Mouse (Mus musculus) midbrain, embryonic 11.5 days (tissue): ENCODE measurements at regions not wholly inside any gene's neighbourhood (a gene's known extent, or its start where the extent isn't known, plus 50 kb on each side); places are given as distances from the start of the nearest gene placed in this dataset.

Experiments
- ATAC-seq: fragments of 200-750 bp; cut with Nextera tagmentation; 2 replicates; pipeline ENCODE4 v1.8.0; 2017; ENCODE audit warnings: moderate TSS enrichment, moderate library complexity; ENCODE audit not compliant: low FRiP score
- DNase-seq: peaks from one replicate; pipeline ENCODE4 v3.0.0; 2015; ENCODE audit warnings: low spot score; ENCODE audit errors: missing footprints
- H3K27ac ChIP-seq: fragments of 300-500 bp; sonication (generic); 2 replicates; pipeline ENCODE4 v1.5.1; 2014; ENCODE audit warnings: low read depth, low read length
- H3K27me3 ChIP-seq: fragments of 300-500 bp; sonication (generic); 2 replicates; pipeline ENCODE4 v1.6.1; 2014; ENCODE audit warnings: mild to moderate bottlenecking, low read length, moderate library complexity, mixed read lengths; ENCODE audit not compliant: control insufficient read depth, insufficient read depth
- H3K36me3 ChIP-seq: fragments of 300-500 bp; sonication (generic); 2 replicates; pipeline ENCODE4 v1.6.1; 2014; ENCODE audit warnings: mild to moderate bottlenecking, low read length, moderate library complexity, mixed read lengths; ENCODE audit not compliant: control insufficient read depth, insufficient read depth
- H3K4me1 ChIP-seq: fragments of 300-500 bp; sonication (generic); 2 replicates; pipeline ENCODE4 v1.6.1; 2014; ENCODE audit warnings: low read length; ENCODE audit not compliant: control insufficient read depth, insufficient read depth
- H3K4me2 ChIP-seq: fragments of 300-500 bp; sonication (generic); 2 replicates; pipeline ENCODE4 v1.6.1; 2014; ENCODE audit warnings: mild to moderate bottlenecking, moderate library complexity
- H3K4me3 ChIP-seq: fragments of 300-500 bp; sonication (generic); 2 replicates; pipeline ENCODE4 v1.5.1; 2014; ENCODE audit warnings: low read depth, low read length
- H3K9ac ChIP-seq: fragments of 300-500 bp; sonication (generic); 2 replicates; pipeline ENCODE4 v1.6.1; 2014; ENCODE audit warnings: low read length
- H3K9me3 ChIP-seq: fragments of 300-500 bp; sonication (generic); 2 replicates; pipeline ENCODE4 v1.6.1; 2016; ENCODE audit warnings: low read length; ENCODE audit not compliant: control insufficient read depth
- WGBS: fragments of 180-500 bp; shearing (Covaris S2); extraction: QIAGEN DNeasy Blood & Tissue Kit; methylation state at CpG from one replicate; pipeline ENCODE4 v1.1.7; 2014; 5-methylcytosine and 5-hydroxymethylcytosine counted together

GRCm38 (mm10) chr13:72691783-72692729, 63.4 kb downstream of the Irx2 start:
- DNase-seq: no peak
- H3K36me3 ChIP-seq: no peaks in the 10 kb centered on the region
- no peaks in the 10 kb centered on the region for H3K9me3 ChIP-seq
- no peaks in the 10 kb centered on the region for H3K27me3 ChIP-seq
- WGBS: 69% methylated on average over 13 of the region's 13 CpGs
- H3K4me3 ChIP-seq: no peak overlapping the region
- H3K9ac ChIP-seq: no peak overlapping the region
- no peak overlapping the region for H3K27ac ChIP-seq
- no peak for ATAC-seq
- H3K4me2 ChIP-seq: no peak overlapping the region
- 0 out of 2 replicates have a peak, but pooled peaks cover 2% of the 10 kb centered on the region for H3K4me1 ChIP-seq

DNA sequence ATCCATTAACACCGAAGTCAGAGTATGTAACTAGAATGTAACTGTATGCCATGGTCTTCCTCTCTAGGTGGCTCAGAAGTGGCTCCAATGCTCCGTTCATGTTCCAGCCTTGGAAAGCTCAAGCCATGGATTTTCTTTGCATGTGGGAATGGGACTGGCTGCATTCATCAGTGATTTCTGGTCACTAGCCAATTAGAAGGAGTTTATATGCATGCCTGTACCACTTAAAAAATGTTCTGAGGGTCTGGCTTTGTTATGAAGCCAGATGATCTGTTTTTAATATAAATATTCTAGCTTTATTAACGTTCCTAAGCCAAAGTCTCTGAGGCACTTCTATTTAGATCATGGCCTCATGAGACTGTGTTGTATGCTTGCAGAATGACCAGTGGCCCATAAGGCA, 78.8 kb downstream of the Irx2 start:
- Histone ChIP-seq H3K4me1 (peaks cover 4% of the 10 kb centered on the region; the same call in 1 of the 2 replicates), H3K9me3 (no peaks in the 10 kb centered on the region), H3K27ac (no peak overlapping the region), H3K27me3 (no peaks in the 10 kb centered on the region), H3K36me3 (no peaks in the 10 kb centered on the region), H3K4me2 (no peak overlapping the region), H3K4me3 (no peak overlapping the region), H3K9ac (no peak overlapping the region)
- no peak for ATAC-seq
- WGBS: 79% methylated on average over 3 of the region's 3 CpGs
- no peak for DNase-seq

GRCm38 (mm10) chr13:72708728-72709127, 80.1 kb downstream of the Irx2 start:
- H3K27me3 ChIP-seq: no peaks in the 10 kb centered on the region
- H3K4me3 ChIP-seq: no peak overlapping the region
- ATAC-seq (no peak), DNase-seq (no peak)
- H3K4me1 ChIP-seq: peaks cover 4% of the 10 kb centered on the region; the same call in 1 of the 2 replicates
- H3K36me3 ChIP-seq: no peaks in the 10 kb centered on the region
- H3K9me3 ChIP-seq: no peaks in the 10 kb centered on the region
- WGBS: 88% methylated on average over 2 of the region's 2 CpGs
- H3K9ac ChIP-seq: no peak overlapping the region
- H3K27ac ChIP-seq: no peak overlapping the region
- no peak overlapping the region for H3K4me2 ChIP-seq

- H3K9me3 ChIP-seq: no peaks in the 10 kb centered on the region
- no peaks in the 10 kb centered on the region for H3K27me3 ChIP-seq
- no peak for DNase-seq
- H3K9ac ChIP-seq: no peak overlapping the region
- no peak overlapping the region for H3K27ac ChIP-seq
- no peak for ATAC-seq
- H3K4me1 ChIP-seq: peaks cover 4% of the 10 kb centered on the region; the same call in 1 of the 2 replicates
- H3K36me3 ChIP-seq: no peaks in the 10 kb centered on the region
- H3K4me3 ChIP-seq: no peak overlapping the region
- H3K4me2 ChIP-seq: no peak overlapping the region
- WGBS: 90% methylated on average over 5 of the region's 5 CpGs
Measured at GRCm38 (mm10) chr13:72710051-72710450, 81.4 kb downstream of the Irx2 start.

DNA sequence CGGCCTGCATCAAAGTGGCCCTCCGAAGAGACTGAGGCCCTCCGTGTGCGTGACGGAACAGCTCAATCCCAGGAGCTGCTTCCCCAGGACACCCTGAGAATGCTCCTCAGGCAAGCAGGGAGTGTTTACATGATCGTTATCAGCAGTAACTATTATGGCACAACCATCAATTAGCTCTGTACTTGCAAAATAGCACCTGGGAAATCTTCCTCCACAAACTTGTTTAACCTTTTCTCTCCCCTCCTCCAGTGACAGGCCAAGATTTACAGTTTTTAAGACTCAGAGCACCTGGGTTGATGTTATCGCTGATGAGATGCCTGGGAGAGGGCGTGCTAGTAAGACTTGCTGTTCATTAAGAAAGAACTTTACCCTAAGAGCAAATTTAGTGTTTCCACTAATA, 82.5 kb downstream of the Irx2 start:
- no peak for ATAC-seq
- DNase-seq: no peak
- Histone ChIP-seq H3K9ac (no peak overlapping the region), H3K4me3 (no peak overlapping the region), H3K36me3 (no peaks in the 10 kb centered on the region), H3K4me1 (peaks cover 4% of the 10 kb centered on the region; the same call in 1 of the 2 replicates), H3K9me3 (no peaks in the 10 kb centered on the region), H3K4me2 (no peak overlapping the region), H3K27me3 (no peaks in the 10 kb centered on the region; the same call in 1 of the 2 replicates), H3K27ac (no peak overlapping the region)
- 79% methylated on average over 8 of the region's 8 CpGs for WGBS

GRCm38 (mm10) chr13:72711842-72712330, 83.3 kb downstream of the Irx2 start:
- no peaks in the 10 kb centered on the region for H3K9me3 ChIP-seq
- H3K36me3 ChIP-seq: no peaks in the 10 kb centered on the region
- ATAC-seq: no peak
- DNase-seq: no peak
- H3K4me3 ChIP-seq: no peak overlapping the region
- no peak overlapping the region for H3K4me2 ChIP-seq
- no peak overlapping the region for H3K9ac ChIP-seq
- WGBS: 79% methylated on average over 4 of the region's 4 CpGs
- no peak overlapping the region for H3K27ac ChIP-seq
- H3K4me1 ChIP-seq: peaks cover 4% of the 10 kb centered on the region; the same call in 1 of the 2 replicates
- H3K27me3 ChIP-seq: no peaks in the 10 kb centered on the region; the same call in 1 of the 2 replicates

GRCm38 (mm10) chr13:72714793-72715192, 86.2 kb downstream of the Irx2 start:
- no peak overlapping the region for H3K4me3 ChIP-seq
- ATAC-seq (no peak), DNase-seq (no peak)
- H3K27ac ChIP-seq: no peak overlapping the region
- H3K9me3 ChIP-seq: no peaks in the 10 kb centered on the region
- no peak overlapping the region for H3K4me2 ChIP-seq
- H3K36me3 ChIP-seq: no peaks in the 10 kb centered on the region
- H3K4me1 ChIP-seq: peaks cover 4% of the 10 kb centered on the region; the same call in 1 of the 2 replicates
- no peak overlapping the region for H3K9ac ChIP-seq
- H3K27me3 ChIP-seq: no peaks in the 10 kb centered on the region; the same call in 1 of the 2 replicates
- 75% methylated on average over 7 of the region's 7 CpGs for WGBS

DNA sequence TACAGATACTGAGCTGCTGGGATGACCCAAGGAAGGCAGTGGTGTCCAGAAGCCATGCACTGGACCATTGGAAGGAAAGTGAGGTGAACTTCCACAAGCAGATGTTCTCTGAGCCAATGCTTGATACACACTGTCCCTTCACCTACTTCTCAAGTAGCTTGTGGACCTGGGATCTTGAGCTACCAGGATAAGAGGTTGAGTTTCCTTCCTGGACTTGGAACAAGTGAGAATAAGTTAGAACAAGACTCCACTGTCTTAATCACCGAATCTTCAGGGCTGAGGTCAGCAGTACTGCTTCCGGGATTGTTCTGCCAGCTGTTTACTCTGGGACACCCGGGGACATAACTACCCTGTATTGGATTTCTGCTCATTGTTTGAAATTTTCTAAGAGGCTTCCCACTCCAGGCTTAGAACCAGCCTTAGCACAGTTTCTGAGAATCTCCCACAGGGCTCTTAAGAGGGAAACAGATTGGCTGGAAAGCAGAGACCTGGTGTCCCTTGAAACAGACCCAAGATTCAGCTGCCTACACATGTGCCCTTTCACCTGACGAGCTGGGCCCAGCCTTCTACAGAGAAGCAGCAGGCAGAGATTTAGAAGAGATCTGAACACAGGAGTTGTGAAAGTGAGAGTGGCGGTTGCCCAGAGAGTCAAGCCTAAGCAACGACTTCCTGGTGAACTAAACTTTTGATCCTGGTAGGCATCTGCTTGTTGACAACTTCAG, 87.5 kb downstream of the Irx2 start:
- ATAC-seq: no peak
- WGBS: 76% methylated on average over 6 of the region's 6 CpGs
- no peak overlapping the region for H3K4me3 ChIP-seq
- DNase-seq: no peak
- H3K4me2 ChIP-seq: no peak overlapping the region
- H3K9me3 ChIP-seq: no peaks in the 10 kb centered on the region
- no peaks in the 10 kb centered on the region for H3K36me3 ChIP-seq
- no peaks in the 10 kb centered on the region; the same call in 1 of the 2 replicates for H3K27me3 ChIP-seq
- H3K4me1 ChIP-seq: no peaks in the 10 kb centered on the region
- no peak overlapping the region for H3K9ac ChIP-seq
- H3K27ac ChIP-seq: no peak overlapping the region

DNA sequence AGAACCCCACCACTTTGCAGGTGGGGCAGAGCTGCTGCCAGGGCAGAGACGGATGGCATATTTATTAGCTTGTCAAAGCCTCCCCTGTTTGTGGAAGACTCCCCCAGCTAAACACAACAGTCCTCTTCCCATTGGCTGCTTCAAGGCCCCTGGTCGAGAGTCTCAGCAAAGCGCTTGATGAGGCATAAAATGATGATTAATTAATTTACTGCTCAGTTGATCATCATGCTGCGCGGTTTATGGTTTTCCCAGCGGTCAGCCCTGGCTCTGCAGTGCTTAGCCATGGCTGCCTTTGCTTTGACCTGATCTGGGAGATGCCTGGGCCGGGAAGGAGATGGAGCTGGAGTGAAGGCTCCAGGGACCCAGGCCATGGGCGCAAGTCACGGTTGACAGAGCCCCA, 98.5 kb downstream of the Irx2 start:
- Histone ChIP-seq H3K4me2 (no peak overlapping the region), H3K9me3 (no peaks in the 10 kb centered on the region), H3K27me3 (no peaks in the 10 kb centered on the region), H3K9ac (no peak overlapping the region), H3K27ac (no peak overlapping the region), H3K4me3 (no peak overlapping the region), H3K4me1 (no peaks in the 10 kb centered on the region), H3K36me3 (no peaks in the 10 kb centered on the region)
- WGBS: 76% methylated on average over 9 of the region's 9 CpGs
- ATAC-seq: no peak
- DNase-seq: no peak
